Mouse (Mus musculus): ENCODE data around the gene Sptbn2. TPM values are rescaled to one million over a fixed set of nuclear protein-coding genes. Genes with fewer than 3 reads are reported as not detected.
A peak's percentile ranks its signal among the peaks of the same experiment; 100 is the strongest.
"Not testable (repeated sequence)": the region's sequence is repeated elsewhere in the genome, so short reads cannot be mapped to it uniquely, and the experiment has no call there.

The Sptbn2 gene
- total and polyA plus RNA-seq, 2 experiments from 2014 or later, result 0.04 to 0.05 TPM

GRCm38 (mm10) chr19:4756921-4757320, 46.0 kb downstream of the Sptbn2 start:
- peak overlapping the region; percentile 66 for H3K4me3 ChIP-seq (ENCODE audit: low read depth, low read length)
- H3K4me2 ChIP-seq (ENCODE audit: low read depth, low read length), result peak overlapping the region; percentile 71
- DNase-seq (ENCODE audit: low spot score), result no peak
- WGBS, result 2% methylated on average over 9 of the region's 9 CpGs
- TF ChIP-seq EP300 (IDR thresholded peaks at IDR 0.05; ENCODE audit: low read depth) (no peak), CTCF (IDR thresholded peaks at IDR 0.05; ENCODE audit: low read depth) (no peak)
- peak overlapping the region; percentile 82 for H3K27ac ChIP-seq (ENCODE audit: low read depth)
- ATAC-seq (ENCODE audit: insufficient read depth, low read depth), result no peak
- H3K4me1 ChIP-seq (ENCODE audit: control insufficient read depth, insufficient read depth), result peaks cover 14% of the 10 kb centered on the region
- H3K9ac ChIP-seq (replicated peaks; ENCODE audit: low read depth, low read length), result peak overlapping the region; percentile 58
- peaks cover 21% of the 10 kb centered on the region for H3K36me3 ChIP-seq (replicated peaks; ENCODE audit: control insufficient read depth, insufficient read depth, low read length)
- H3K27me3 ChIP-seq (ENCODE audit: control insufficient read depth, insufficient read depth, low read length), result no peaks in the 10 kb centered on the region
- H3K9me3 ChIP-seq (replicated peaks; ENCODE audit: control insufficient read depth, low read length), result no peaks in the 10 kb centered on the region

- not testable (repeated sequence) for H3K9me3 ChIP-seq (replicated peaks; ENCODE audit: control insufficient read depth, low read length); H3K27ac ChIP-seq (ENCODE audit: low read depth); DNase-seq (ENCODE audit: low spot score); H3K27me3 ChIP-seq (ENCODE audit: control insufficient read depth, insufficient read depth, low read length); H3K4me2 ChIP-seq (ENCODE audit: low read depth, low read length); H3K4me3 ChIP-seq (ENCODE audit: low read depth, low read length); ATAC-seq (ENCODE audit: insufficient read depth, low read depth); H3K9ac ChIP-seq (replicated peaks; ENCODE audit: low read depth, low read length)
- 83% methylated on average over 8 of the region's 8 CpGs for WGBS
- Histone ChIP-seq H3K36me3 (replicated peaks; ENCODE audit: control insufficient read depth, insufficient read depth, low read length) (peaks cover 49% of the 10 kb centered on the region), H3K4me1 (ENCODE audit: control insufficient read depth, insufficient read depth) (peaks cover 14% of the 10 kb centered on the region)
Observed at GRCm38 (mm10) chr19:4760544-4760943, 49.6 kb downstream of the Sptbn2 start.

- Histone ChIP-seq H3K27ac (ENCODE audit: low read depth) (no peak overlapping the region), H3K36me3 (replicated peaks; ENCODE audit: control insufficient read depth, insufficient read depth, low read length) (peaks cover 58% of the 10 kb centered on the region), H3K9me3 (replicated peaks; ENCODE audit: control insufficient read depth, low read length) (no peaks in the 10 kb centered on the region), H3K27me3 (ENCODE audit: control insufficient read depth, insufficient read depth, low read length) (no peaks in the 10 kb centered on the region), H3K4me3 (ENCODE audit: low read depth, low read length) (no peak overlapping the region), H3K9ac (replicated peaks; ENCODE audit: low read depth, low read length) (no peak overlapping the region), H3K4me2 (ENCODE audit: low read depth, low read length) (no peak overlapping the region), H3K4me1 (ENCODE audit: control insufficient read depth, insufficient read depth) (peaks cover 7% of the 10 kb centered on the region)
- ATAC-seq (ENCODE audit: insufficient read depth, low read depth) (no peak), DNase-seq (ENCODE audit: low spot score) (no peak)
- WGBS, result 37% methylated on average over 1 of the region's 1 CpGs
- TF ChIP-seq EP300 (IDR thresholded peaks at IDR 0.05; ENCODE audit: low read depth), result no peak
- peak; percentile 10; the same call in 1 of the 2 replicates for TF ChIP-seq CTCF (IDR thresholded peaks at IDR 0.05; ENCODE audit: low read depth)
Observed at GRCm38 (mm10) chr19:4762876-4763275, 51.9 kb downstream of the Sptbn2 start.

DNA sequence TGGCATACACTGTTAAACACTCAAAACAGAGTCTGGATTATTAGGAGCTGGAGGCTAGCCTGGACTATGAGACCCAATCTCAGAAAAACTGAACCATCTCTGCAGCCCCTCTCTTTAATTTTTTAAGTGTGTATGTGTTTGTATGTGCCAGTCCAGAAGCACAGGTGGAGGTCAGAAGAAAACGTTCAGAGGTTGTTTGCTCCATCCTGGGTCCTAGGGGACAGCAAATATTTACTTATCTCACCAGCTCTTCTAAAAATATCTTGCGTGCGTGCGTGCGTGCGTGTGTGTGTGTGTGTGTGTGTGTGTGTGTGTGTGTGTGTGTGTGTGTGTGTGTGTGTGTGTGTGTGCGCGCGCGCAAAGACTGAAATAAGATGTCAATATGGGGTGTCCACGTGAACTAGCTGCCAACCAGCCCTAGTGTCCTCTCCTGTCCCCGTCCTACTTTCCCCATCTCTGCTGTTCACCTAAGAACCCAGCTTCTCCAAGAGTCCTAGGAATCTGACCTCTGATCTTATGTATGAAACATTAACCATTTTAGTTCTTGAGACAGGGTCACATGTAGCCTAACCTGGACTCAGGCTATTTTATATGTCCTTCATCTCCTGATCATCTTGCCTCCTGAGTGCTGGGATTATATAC, 56.7 kb downstream of the Sptbn2 start:
- no peak overlapping the region for H3K9ac ChIP-seq (replicated peaks; ENCODE audit: low read depth, low read length)
- H3K27me3 ChIP-seq (ENCODE audit: control insufficient read depth, insufficient read depth, low read length), result no peaks in the 10 kb centered on the region
- H3K36me3 ChIP-seq (replicated peaks; ENCODE audit: control insufficient read depth, insufficient read depth, low read length), result peaks cover 69% of the 10 kb centered on the region
- DNase-seq (ENCODE audit: low spot score) (peak; percentile 27), ATAC-seq (ENCODE audit: insufficient read depth, low read depth) (no peak)
- 63% methylated on average over 12 of the region's 12 CpGs for WGBS
- TF ChIP-seq EP300 (IDR thresholded peaks at IDR 0.05; ENCODE audit: low read depth) (no peak), CTCF (IDR thresholded peaks at IDR 0.05; ENCODE audit: low read depth) (no peak)
- H3K4me3 ChIP-seq (ENCODE audit: low read depth, low read length), result no peak overlapping the region
- H3K4me1 ChIP-seq (ENCODE audit: control insufficient read depth, insufficient read depth), result no peaks in the 10 kb centered on the region
- no peak overlapping the region for H3K4me2 ChIP-seq (ENCODE audit: low read depth, low read length)
- no peaks in the 10 kb centered on the region for H3K9me3 ChIP-seq (replicated peaks; ENCODE audit: control insufficient read depth, low read length)
- no peak overlapping the region; the same call in 1 of the 2 replicates for H3K27ac ChIP-seq (ENCODE audit: low read depth)

DNA sequence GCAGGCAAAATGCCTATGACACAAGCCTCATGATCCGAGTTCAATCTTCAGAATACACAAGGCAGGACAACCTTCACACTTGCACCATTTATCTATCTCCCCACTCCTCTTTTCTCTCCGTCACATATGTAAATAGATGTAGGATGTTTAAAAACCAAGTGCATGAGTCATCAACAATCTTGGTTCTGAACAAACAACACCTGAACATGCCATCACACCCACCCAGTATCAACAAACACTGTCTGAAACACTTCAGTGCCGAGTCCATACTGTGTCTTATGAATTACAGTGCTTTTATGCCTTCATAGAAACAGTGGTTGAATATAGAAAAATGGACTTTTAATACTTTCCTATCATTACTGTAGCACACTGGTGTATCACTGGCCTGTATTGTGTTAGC, 61.8 kb downstream of the Sptbn2 start:
- H3K27ac ChIP-seq (ENCODE audit: low read depth), result no peak overlapping the region
- H3K36me3 ChIP-seq (replicated peaks; ENCODE audit: control insufficient read depth, insufficient read depth, low read length), result peaks cover 60% of the 10 kb centered on the region
- H3K4me3 ChIP-seq (ENCODE audit: low read depth, low read length), result no peak overlapping the region
- no peaks in the 10 kb centered on the region for H3K4me1 ChIP-seq (ENCODE audit: control insufficient read depth, insufficient read depth)
- ATAC-seq (ENCODE audit: insufficient read depth, low read depth), result no peak
- 82% methylated on average over 3 of the region's 3 CpGs for WGBS
- no peak for DNase-seq (ENCODE audit: low spot score)
- H3K27me3 ChIP-seq (ENCODE audit: control insufficient read depth, insufficient read depth, low read length), result no peaks in the 10 kb centered on the region
- H3K9ac ChIP-seq (replicated peaks; ENCODE audit: low read depth, low read length), result no peak overlapping the region
- H3K9me3 ChIP-seq (replicated peaks; ENCODE audit: control insufficient read depth, low read length), result no peaks in the 10 kb centered on the region
- TF ChIP-seq CTCF (IDR thresholded peaks at IDR 0.05; ENCODE audit: low read depth) (no peak), EP300 (IDR thresholded peaks at IDR 0.05; ENCODE audit: low read depth) (no peak)
- no peak overlapping the region for H3K4me2 ChIP-seq (ENCODE audit: low read depth, low read length)

GRCm38 (mm10) chr19:4782891-4783290, 71.9 kb downstream of the Sptbn2 start:
- Histone ChIP-seq H3K27me3 (ENCODE audit: control insufficient read depth, insufficient read depth, low read length) (no peaks in the 10 kb centered on the region), H3K36me3 (replicated peaks; ENCODE audit: control insufficient read depth, insufficient read depth, low read length) (peaks cover 74% of the 10 kb centered on the region), H3K9ac (replicated peaks; ENCODE audit: low read depth, low read length) (no peak overlapping the region), H3K4me3 (ENCODE audit: low read depth, low read length) (no peak overlapping the region), H3K9me3 (replicated peaks; ENCODE audit: control insufficient read depth, low read length) (no peaks in the 10 kb centered on the region), H3K4me1 (ENCODE audit: control insufficient read depth, insufficient read depth) (peaks cover 25% of the 10 kb centered on the region; the same call in 1 of the 2 replicates), H3K4me2 (ENCODE audit: low read depth, low read length) (no peak overlapping the region), H3K27ac (ENCODE audit: low read depth) (no peak overlapping the region)
- TF ChIP-seq EP300 (IDR thresholded peaks at IDR 0.05; ENCODE audit: low read depth) (no peak), CTCF (IDR thresholded peaks at IDR 0.05; ENCODE audit: low read depth) (no peak)
- WGBS, result 71% methylated on average over 2 of the region's 2 CpGs
- no peak for DNase-seq (ENCODE audit: low spot score)
- ATAC-seq (ENCODE audit: insufficient read depth, low read depth), result no peak

Measured in heart, postnatal 0 days (tissue).